Mouse (Mus musculus) left cerebral cortex, postnatal 36 days (tissue): ENCODE data around the gene Ccl25. TPM values are rescaled to one million over a fixed set of nuclear protein-coding genes. Genes with fewer than 3 reads are reported as not detected.
A peak's percentile ranks its signal among the peaks of the same experiment; 100 is the strongest.

Source experiments
- DNase-seq, 2 experiments: peaks; one replicate each; pipeline ENCODE4 v3.0.0; 2021 to 2022; ENCODE audit warnings: low spot score in 2 of 2, mixed read lengths in 1 of 2
- intact Hi-C: fragments of 180-260 bp; cut with DNase I; formaldehyde crosslinking; loops from one replicate; pipeline ENCODE4 v1.15.1; 2025
- total RNA-seq, 2 experiments: library from RNA; stranded (reverse); gene quantifications; 2 replicates each; pipeline ENCODE4 v1.2.3; 2021

Ccl25 gene
- 10 to 100 TPM; 14.7 to 32.5 TPM for total RNA-seq

- peak; percentile 98 to 99 for DNase-seq
- intact Hi-C loops = loop anchor here (5.0 kb wide), 2 partner anchors 48 to 88 kb away; partner anchors contain the start of genes Gm49320, Map2k7 and Timm44
Measured at GRCm38 (mm10) chr8:4324983-4325750, at the start of gene Ccl25, which contains the start of gene Elavl1. Gene Ccl25, plus strand, starts transcription at chr8:4325210. Gene Elavl1, minus strand, starts transcription at chr8:4325413.

- intact Hi-C loops = loop anchor here (1.0 to 5.0 kb wide), 2 partner anchors 37 to 47 kb away; partner anchors contain the start of genes Gm49320 and Map2k7
- DNase-seq = peak; percentile 95
Measured at GRCm38 (mm10) chr8:4275275-4276110, 49.5 kb upstream of the Ccl25 start, which contains the start of gene Timm44. Gene Timm44, minus strand, starts transcription at chr8:4275913.

- intact Hi-C loops = loop anchor here (5.0 kb wide), 1 partner anchor 46 kb away; no protein-coding TSS in a partner anchor
- no peak for DNase-seq
Measured at GRCm38 (mm10) chr8:4276111-4276465, 48.9 kb upstream of the Ccl25 start.

GRCm38 (mm10) chr8:4292738-4293137, 32.3 kb upstream of the Ccl25 start:
- no peak for DNase-seq
- intact Hi-C loops = no loop called here

- no peak for DNase-seq
- intact Hi-C loops = no loop called here
Measured at GRCm38 (mm10) chr8:4297822-4298221, 27.2 kb upstream of the Ccl25 start.

GRCm38 (mm10) chr8:4304124-4304547, 20.9 kb upstream of the Ccl25 start:
- DNase-seq = no peak

GRCm38 (mm10) chr8:4305838-4306237, 19.2 kb upstream of the Ccl25 start:
- DNase-seq = no peak
- intact Hi-C loops = no loop called here

More at GRCm38 (mm10) chr8:4304124-4304547, 20.9 kb upstream of the Ccl25 start:
- intact Hi-C loops = no loop called here

DNA sequence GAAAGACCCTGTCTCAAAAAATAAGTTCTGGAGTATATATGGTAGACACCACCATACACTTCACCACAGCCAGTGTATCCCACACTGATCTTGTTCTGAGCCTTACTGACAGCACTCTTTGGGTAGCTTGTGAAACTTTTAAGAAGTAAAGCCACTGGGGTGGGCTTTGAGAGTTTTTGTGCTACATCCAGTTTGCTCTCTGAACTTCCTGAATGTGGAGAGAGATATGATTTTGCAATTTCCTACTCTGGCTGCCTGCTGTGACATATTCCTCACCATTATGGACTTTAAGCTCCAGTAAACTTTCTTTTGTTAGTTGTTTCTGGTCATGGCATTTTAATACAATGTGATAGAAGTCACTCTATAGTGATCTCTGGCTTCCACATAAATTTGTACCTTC, 12.9 kb upstream of the Ccl25 start:
- intact Hi-C loops = no loop called here
- DNase-seq = no peak

- intact Hi-C loops = no loop called here
- no peak for DNase-seq
Measured at GRCm38 (mm10) chr8:4313254-4314124, 11.5 kb upstream of the Ccl25 start.

DNA sequence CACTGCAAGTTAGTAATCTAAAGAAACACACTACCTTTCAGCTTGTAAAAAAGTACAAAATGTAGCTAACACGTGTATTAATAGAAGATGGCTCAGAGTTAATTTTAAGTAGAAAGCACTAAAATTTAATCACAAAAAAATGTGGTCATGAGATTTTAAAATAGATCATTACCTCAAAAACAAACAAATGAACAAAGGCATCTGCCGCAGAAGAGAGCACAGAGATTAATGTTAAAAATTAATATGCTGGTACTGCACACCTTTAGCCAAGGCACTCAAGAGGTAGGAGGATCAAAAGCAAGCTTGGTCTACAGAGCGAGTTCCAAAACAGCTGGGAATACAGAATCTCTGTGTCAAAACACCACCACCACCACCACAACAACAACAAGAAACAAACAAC, 10.2 kb upstream of the Ccl25 start:
- intact Hi-C loops = no loop called here
- DNase-seq = no peak

DNA sequence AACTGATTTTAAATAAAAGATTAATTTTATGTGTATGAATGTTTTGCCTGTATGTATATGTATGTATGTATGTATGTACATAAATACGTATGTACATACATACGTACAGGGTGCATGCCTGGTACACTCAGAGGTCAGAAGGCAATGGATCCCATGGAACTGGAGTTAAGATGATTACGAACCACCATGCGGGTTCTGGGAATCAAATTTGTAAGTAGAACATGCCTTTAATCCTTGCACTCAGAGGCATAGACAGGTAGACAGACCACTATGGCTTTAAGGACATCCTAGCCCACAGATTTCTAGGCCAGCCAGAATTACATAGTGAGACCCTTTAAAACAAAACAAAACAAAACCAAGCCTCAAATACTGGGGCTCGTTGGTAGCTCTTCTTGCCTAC, 6.9 kb upstream of the Ccl25 start:
- intact Hi-C loops = no loop called here
- no peak for DNase-seq

- intact Hi-C loops = no loop called here
- no peak for DNase-seq
Measured at GRCm38 (mm10) chr8:4318796-4319572, 6.0 kb upstream of the Ccl25 start.

DNA sequence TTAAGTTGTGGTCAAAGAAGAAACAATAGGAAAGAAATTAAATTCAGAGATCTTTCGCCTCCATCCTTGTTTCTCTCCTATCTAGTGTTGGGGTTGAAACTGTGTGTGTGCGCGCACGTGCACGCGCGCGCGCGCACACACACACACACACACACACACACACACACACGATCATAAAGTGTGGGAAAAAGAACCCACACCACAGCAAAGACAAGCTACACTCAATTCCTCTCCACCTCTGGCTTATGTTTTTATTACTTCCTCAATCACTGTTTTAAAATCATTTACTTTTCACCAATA, 5.5 kb upstream of the Ccl25 start:
- DNase-seq = no peak
- intact Hi-C loops = no loop called here

- intact Hi-C loops = loop anchor here (5.0 kb wide), 1 partner anchor 43 kb away; the partner anchor contains the start of gene Timm44
- DNase-seq = no peak
Measured at GRCm38 (mm10) chr8:4320404-4320803, 4.6 kb upstream of the Ccl25 start.

DNA sequence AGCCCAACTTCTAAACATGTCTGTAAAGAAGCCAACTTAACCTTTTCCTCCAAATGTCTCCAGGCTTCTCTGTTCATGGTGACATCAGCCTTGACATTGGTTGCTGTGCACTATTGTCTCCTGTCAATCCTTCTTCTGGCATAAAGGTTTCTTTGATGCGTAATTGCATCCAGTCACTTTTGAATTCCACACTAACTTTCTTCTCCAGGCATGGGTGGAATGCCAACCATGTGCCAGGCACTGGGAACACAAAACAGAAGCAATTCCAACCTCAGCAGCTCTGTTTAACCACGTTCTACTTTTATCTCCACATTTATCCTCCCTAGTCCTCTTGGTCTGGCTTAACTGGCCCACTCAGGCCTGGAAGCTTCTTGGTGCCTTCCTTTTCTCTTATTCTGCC, 4.0 kb upstream of the Ccl25 start:
- no peak for DNase-seq
- intact Hi-C loops = loop anchor here (5.0 kb wide), 1 partner anchor 44 kb away; the partner anchor contains the start of gene Timm44

GRCm38 (mm10) chr8:4322470-4322869, 2.5 kb upstream of the Ccl25 start:
- peak; percentile 63 to 79 for DNase-seq
- intact Hi-C loops = loop anchor here (1.0 to 5.0 kb wide), 2 partner anchors 45 to 73 kb away; partner anchors contain the start of gene Timm44

DNA sequence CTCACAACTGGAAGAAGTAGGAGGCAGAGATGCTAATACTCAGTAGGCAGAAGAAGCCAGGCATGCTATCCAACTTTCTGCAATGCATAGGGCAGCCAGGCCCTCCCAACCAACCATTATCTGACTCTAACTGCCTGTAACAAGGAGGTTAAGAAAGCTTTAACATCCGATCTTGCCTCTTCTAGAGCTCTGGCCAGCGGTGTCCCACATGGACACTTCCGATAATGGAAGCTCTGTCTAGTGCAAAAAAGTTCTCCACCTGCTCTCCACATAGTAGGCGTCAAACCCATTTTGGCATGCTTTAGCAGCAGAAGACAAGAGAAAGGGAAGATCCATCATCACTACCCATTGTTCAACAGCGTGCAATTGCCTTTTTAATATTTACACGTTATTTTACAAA, 1.1 kb upstream of the Ccl25 start:
- intact Hi-C loops = loop anchor here (5.0 kb wide), 1 partner anchor 47 kb away; the partner anchor contains the start of gene Timm44
- no peak for DNase-seq

GRCm38 (mm10) chr8:4324525-4324924, 485 bp upstream of the Ccl25 start:
- intact Hi-C loops = loop anchor here (5.0 kb wide), 1 partner anchor 47 kb away; the partner anchor contains the start of gene Timm44
- peak in 1 of 2 experiments; percentile 63 for DNase-seq

DNA sequence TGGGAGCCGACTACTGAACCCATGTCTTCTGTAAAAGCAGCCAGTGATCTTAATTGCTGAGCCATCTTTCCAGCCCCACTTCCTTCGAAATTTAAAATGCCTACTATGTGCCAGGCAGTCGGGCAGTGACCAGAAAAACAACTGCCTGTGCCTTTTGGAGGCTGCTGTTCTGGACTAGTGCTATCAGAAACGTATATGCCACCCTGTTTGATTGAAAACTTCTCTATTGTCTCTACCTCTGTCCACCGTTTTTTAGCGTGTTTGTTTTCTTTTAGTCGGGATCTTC, 684 bp downstream of the Ccl25 start:
- intact Hi-C loops = loop anchor here (5.0 kb wide), 1 partner anchor 88 kb away; the partner anchor contains the start of genes Gm49320 and Map2k7
- no peak for DNase-seq
